Mouse (Mus musculus): ENCODE measurements around the gene Bahd1.

Gene Bahd1

DNA sequence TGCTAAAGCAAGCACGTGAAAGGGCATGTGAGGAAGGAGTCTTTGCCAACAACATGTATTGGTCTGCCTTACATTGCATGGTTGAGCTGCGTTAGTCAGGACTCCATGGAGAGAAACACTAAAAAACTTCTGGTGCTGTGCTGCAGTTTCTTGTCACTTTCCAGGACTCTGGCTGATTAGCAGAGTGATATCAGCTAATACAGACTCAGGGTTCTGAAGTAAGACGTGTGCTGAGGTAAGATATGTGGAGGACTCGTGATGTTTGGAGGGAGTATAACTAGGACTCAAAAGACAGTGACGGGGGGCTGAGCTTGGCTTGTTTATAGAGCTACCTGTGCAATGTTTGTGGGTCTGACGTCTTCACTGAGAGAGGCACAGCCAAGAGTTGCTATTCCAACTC is 43.1 kb downstream of the Bahd1 start:
- no peak for DNase-seq

DNA sequence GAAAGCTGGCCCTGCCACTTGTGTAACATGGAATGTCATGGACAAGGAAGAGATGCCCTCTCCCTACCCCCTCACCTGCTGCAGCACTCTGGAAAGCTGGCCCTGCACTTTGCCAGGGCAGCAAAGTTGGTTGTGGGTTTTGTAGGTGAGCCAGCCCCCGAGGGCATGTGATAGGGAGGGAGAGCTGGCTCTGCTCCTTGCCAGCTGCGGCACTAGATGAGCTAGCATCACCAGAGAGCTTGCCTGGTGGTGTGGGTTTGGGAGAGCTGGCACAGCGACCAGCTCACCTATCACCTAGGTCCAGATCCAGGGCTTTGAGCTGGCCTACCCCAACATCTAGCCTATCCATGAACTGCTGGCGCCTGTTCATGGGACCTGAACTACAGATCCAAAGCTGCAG is 48.6 kb downstream of the Bahd1 start:
- DNase-seq, result no peak

DNA sequence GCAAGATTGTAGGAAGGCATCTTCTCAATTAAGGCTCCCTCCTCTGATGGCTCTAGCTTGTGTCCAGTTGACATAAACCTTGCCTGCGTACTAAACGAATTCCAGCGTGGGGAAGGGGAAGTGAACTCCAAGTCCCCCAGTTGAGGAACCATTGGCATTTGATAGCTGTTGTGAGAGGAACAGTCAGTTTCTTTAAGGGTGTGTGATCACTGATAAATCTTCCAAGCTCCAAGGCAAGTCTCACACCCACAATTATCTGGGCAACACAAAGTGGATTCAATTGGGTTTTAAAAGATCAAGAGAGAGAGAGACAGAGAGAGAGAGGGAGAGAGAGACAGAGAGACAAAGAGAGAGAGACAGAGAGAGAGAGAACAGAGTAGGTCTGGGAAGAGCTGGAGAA is 49.5 kb downstream of the Bahd1 start:
- DNase-seq, result no peak

DNA sequence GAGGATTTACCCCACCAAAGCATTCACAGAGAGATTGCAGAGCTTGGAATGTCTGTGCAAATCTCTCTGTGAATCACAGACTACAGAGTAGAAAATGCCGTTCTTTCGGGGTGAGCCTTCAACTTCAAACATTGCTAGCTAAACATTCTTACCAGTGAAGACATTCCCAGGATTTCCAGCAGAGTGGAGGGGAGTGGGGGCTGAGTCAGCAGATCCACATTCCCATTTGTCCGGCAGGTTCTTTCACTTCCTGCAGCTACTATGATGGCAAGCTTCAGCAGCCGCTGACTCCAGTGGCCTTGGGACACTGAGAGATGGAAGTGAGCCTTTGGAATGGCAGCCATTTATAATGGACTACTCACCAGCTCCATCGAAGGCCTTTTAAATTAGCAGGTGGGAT is 56.3 kb downstream of the Bahd1 start:
- no peak for DNase-seq

DNA sequence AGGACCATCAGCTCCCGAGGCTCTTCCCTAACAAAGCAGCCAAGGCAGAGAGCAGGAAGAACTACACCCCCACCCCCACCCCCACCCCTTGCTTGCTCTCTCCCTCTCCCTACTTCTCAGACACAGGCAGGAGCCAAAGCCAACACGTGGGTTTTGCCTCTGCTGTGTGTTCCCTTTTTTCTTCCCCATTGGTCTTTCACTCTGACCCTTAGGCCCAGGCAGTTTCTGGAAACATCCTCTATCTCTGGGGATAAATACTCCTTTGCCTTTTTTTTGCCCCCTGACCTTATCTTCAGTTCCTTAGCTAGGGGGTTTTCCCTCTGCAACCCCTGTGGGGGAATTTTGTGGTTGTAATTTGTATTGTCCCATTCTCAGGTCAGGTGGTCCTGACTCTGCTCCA is 59.5 kb downstream of the Bahd1 start:
- DNase-seq, result no peak

DNA sequence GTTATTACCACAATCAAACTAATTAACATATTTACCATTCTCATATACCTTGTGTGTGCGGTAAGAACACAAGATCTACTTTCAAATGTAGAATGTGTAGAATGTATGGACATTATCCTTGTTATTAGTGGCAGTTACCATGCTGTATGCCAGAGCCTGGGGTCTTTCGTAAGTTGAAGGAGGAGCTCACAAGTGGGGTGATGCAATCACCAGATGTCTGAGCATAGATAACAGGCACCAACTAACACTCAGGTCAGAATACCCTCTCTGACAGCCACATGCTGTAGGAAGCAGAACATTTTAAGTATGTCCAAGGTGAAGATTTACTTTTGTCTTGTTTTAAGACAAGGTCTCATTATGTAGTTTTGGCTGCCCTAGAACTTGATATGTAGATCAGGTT is 60.2 kb downstream of the Bahd1 start:
- DNase-seq, result no peak

DNA sequence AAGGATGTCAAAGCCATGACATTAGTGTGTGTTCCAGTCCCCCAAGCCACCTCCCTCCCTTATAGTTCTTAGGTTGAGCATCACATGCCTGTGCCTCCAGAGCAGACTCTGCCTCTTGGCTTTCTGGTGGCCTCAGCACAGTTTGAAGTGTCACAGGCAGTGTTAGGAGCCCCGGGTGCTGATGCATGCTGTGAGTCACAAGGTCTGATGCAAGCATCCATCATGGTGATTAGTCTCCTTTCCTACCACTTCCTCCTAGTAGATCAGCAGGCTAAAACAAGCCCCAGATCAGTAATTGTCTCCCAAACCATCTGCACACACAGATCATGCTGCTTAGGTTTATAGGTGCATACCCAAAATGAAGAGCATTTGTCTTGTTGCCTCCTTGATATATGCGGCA is 61.4 kb downstream of the Bahd1 start:
- no peak for DNase-seq

DNA sequence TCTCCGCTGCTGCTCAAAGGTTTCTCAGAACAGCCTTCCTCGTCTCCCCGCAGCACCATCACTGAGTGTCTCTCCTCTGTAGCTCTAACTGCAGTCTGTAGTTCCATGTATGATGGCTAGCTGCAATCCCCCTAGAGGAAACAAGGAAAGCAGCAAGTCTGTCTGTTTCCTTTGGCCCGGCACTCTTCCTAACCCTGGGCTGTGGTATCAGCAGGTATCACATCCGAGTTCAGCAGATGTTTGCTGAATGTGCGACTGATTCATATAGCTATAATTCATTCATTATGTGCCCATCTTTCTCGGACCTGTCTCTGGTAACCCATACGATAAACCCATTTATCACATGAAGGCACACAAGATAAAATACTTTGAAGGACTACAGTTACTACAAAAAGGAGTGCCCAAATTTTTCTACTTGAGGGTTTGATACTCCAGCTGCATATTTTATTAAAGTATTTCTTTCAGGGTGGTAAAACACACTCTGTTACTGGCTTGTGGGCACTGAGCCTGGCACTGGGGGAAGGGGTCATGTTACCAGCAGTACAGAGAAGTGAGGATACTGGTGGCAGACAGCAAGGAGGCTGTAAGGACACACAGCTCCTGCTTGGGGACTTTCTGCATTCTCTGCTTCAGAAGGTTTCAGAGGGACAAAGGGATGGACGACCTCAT is 63.0 kb downstream of the Bahd1 start:
- DNase-seq, result no peak

DNA sequence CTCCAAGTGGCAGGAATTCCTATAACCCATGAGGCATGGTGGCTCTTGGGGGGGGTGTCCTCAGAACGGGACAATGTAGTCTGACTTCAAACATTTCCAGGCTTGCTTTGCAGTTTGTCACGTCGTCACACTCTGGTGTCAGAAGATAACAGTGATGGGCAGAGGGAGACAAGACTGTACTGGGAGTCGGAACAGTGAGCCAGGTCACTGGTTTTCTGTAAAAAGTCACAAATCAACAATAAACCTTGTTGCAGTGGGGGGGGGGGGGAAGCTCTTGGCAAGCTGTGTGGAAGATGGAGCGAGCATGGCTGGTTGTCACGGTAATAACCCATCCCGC is 63.5 kb downstream of the Bahd1 start:
- DNase-seq, result no peak

DNA sequence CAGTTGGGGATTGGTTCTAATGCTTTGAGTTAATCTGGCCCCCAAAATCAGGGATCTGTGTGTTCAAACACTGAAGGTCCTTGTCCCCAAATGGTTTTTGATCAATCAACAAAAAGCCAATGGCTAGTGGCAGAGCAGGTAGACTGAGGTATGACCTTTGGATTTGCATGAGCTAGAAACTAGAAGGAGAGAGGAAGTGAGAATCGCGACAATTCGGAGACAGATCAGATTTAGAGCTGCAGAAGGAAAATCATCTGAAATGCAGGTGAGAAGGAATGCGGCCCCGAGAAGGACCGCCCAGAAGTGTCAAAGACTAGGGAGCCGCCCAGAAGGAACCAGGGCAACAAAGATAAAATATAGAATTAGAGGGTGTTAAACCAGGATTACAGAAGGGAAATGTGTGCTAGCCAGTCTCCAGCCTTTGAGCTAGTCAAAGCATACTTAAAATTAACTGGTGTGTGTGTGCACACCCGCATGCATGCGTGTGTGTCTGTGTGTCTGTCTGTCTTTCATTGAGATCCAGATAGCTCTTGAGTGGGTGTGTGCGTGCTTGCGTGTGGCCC is 69.5 kb downstream of the Bahd1 start:
- no peak for DNase-seq

DNA sequence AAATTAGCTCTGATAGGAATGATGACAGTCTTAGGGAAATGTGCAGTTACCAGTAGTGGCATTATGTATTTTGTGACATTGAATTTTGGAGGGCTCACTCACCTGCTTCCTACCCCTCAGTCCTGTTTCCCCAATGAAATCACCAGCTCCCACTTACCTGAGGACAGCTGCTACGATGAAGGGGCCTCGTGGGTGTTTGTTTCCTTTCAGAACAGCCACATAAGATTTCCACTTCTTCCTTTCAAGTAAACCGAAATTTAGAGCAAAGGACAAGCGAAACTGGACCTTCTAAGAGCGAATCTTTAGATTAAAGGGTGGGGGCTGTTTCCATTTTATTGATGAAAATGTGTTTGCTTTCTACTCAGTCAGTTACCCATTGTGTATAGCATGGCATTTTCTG is 71.9 kb downstream of the Bahd1 start:
- DNase-seq, result no peak

DNA sequence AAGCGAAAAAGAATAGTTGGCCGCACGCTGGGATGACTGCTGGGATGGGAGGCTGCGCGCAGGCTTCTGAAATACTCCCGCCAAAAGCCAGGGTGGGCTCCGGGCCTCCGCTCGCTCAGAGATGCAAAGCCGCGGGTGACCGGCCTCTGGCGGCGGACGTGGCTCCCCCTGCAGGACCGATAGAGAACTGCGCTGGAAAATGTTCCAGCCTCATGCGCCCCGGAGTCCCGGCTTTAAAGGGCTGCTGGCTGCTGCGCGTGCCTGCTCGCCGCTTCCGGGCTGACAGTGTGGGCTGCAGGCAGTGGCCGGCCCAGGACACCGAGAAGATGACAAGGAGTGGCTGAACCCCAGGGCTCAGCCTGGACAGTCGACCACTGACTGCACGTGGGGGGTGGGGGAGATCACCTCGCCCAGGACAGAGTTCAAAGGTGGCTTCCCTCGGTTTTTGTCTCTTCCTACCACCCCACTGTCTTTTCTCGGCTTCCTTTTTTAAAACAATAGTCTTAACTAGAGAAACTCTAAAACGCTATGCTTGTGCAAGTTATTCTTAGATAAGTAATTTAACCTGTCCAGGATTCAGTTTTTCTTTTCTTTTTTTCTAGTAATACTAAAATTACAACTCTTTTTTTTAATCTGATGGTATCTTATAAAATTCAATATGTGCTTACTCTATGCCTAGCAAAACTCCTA is 72.7 kb downstream of the Bahd1 start:
- DNase-seq, result peak; percentile 76 to 89
